Mouse (Mus musculus) liver, embryonic 14.5 days (tissue): Measurements from ENCODE around the gene Lrrc43. TPM values are rescaled to one million over a fixed set of nuclear protein-coding genes. Genes with fewer than 3 reads are reported as not detected.
A peak's percentile ranks its signal among the peaks of the same experiment; 100 is the strongest.

Source experiments
- ATAC-seq: fragments of 200-750 bp; cut with Nextera tagmentation; 2 replicates; pipeline ENCODE4 v1.8.0; 2017; ENCODE audit warnings: moderate number of reproducible peaks, mild to moderate bottlenecking, moderate library complexity; ENCODE audit not compliant: insufficient read depth
- DNase-seq, 3 experiments: peaks; one replicate each; pipeline ENCODE4 v3.0.0-alpha.2; 2012 to 2013; ENCODE audit warnings: low read depth in 3 of 3, low spot score in 3 of 3
- H3K27ac ChIP-seq: fragments of 300-500 bp; sonication (generic); 2 replicates; pipeline ENCODE4 v1.5.1; 2014; ENCODE audit warnings: moderate library complexity, mild to moderate bottlenecking, control low read depth, inconsistent platforms
- H3K27me3 ChIP-seq: fragments of 300-500 bp; sonication (generic); 2 replicates; pipeline ENCODE4 v1.6.1; 2014; ENCODE audit warnings: mild to moderate bottlenecking, low read length, moderate library complexity; ENCODE audit not compliant: control insufficient read depth, insufficient read depth
- H3K36me3 ChIP-seq: fragments of 300-500 bp; sonication (generic); replicated peaks from 2 replicates; pipeline ENCODE4 v1.6.1; 2014; ENCODE audit warnings: low read depth; ENCODE audit not compliant: control insufficient read depth, insufficient read depth
- H3K4me1 ChIP-seq, 2 experiments: fragments of 200-500 bp in 1 of 2; fragments of 300-500 bp in 1 of 2; sonication (generic) in 1 of 2; replicated peaks; 2 replicates each; pipeline ENCODE4 v1.6.1; 2012 to 2014; ENCODE audit warnings: antibody characterized with exemption in 1 of 2, inconsistent platforms in 1 of 2, low read length in 1 of 2; ENCODE audit not compliant: control insufficient read depth in 2 of 2, insufficient read depth in 2 of 2
- H3K4me2 ChIP-seq: fragments of 300-500 bp; sonication (generic); 2 replicates; pipeline ENCODE4 v1.6.1; 2014; ENCODE audit warnings: low read depth, mild to moderate bottlenecking, control low read depth, moderate library complexity
- H3K4me3 ChIP-seq, 2 experiments: fragments of 200-500 bp in 1 of 2; fragments of 300-500 bp in 1 of 2; sonication (generic) in 1 of 2; 2 replicates each; pipeline ENCODE4 v1.5.1; 2012 to 2014; ENCODE audit warnings: low read depth in 2 of 2, low read length in 2 of 2, mild to moderate bottlenecking in 2 of 2, control low read depth in 1 of 2, inconsistent platforms in 1 of 2, moderate library complexity in 1 of 2; ENCODE audit not compliant: insufficient read depth in 1 of 2
- H3K9ac ChIP-seq: fragments of 300-500 bp; sonication (generic); replicated peaks from 2 replicates; pipeline ENCODE4 v1.6.1; 2014; ENCODE audit warnings: mild to moderate bottlenecking, control low read depth, moderate library complexity
- H3K9me3 ChIP-seq: fragments of 300-500 bp; sonication (generic); 2 replicates; pipeline ENCODE4 v1.6.1; 2016; ENCODE audit warnings: low read length, mixed read lengths; ENCODE audit not compliant: control insufficient read depth
- CTCF ChIP-seq: IDR thresholded peaks from 2 replicates; pipeline ENCODE4 v1.5.1; 2016; ENCODE audit warnings: antibody characterized with exemption, low read depth, control low read depth
- EP300 ChIP-seq: IDR thresholded peaks from 2 replicates; pipeline ENCODE4 v1.6.1; 2016; ENCODE audit warnings: antibody characterized with exemption, low read depth
- WGBS: fragments of 180-500 bp; shearing (Covaris S2); extraction: QIAGEN DNeasy Blood & Tissue Kit; methylation state at CpG from one replicate; pipeline ENCODE4 v1.1.7; 2014; ENCODE audit not compliant: insufficient replicate concordance; 5-methylcytosine and 5-hydroxymethylcytosine counted together
- polyA plus RNA-seq, 2 experiments: library from polyadenylated mRNA; depleted of rRNA in 1 of 2; stranded (reverse) in 1 of 2; unstranded in 1 of 2; fragments of >200 nt; fragmentation: Nextera tagmentation in 1 of 2; extraction: Ambion mirVana in 1 of 2; gene quantifications; 2 replicates each; pipeline versions ENCODE4 v1.2.1 to v1.2.3; 2012 to 2014

Lrrc43 gene
- polyA plus RNA-seq, 2 experiments: not detected

DNA sequence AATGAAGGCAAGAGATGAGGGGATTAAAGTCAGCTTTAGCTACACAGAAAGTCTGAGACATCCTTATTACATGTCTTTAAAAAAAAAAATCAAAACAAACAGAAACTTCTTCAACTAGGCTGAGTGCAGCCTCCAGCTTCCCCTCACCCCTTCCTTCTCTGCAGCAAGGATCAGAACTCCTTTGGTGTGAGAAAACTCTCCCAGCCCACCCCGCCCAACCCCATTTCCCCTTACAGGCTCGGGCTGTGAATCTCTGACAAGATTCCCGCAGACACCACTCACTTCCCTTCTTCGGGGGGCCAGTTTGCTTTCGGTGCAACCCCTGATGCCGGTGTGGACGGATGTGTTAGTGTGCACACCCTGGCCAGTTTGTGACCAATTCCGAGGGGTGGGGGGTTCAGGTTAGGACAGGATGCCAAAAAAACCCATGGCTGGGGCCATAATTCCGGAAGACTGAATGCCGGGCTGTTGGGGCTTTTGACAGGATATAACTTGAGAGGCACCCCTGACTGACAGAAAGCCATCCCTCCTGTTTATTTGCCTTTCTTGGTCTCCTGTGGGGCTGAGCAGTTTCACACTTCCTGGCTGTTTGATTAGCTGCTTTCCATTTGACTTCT lies 18.2 kb upstream of the Lrrc43 start:
- Histone ChIP-seq H3K9me3 (no peaks in the 10 kb centered on the region), H3K27me3 (no peaks in the 10 kb centered on the region; the same call in 1 of the 2 replicates), H3K36me3 (no peaks in the 10 kb centered on the region), H3K27ac (no peak overlapping the region), H3K4me1 (no peaks in the 10 kb centered on the region), H3K9ac (no peak overlapping the region), H3K4me2 (peak overlapping the region; percentile 20; the same call in 1 of the 2 replicates), H3K4me3 (peak overlapping the region in 1 of 2 experiments; percentile 17; a peak in 1 of 4 replicates)
- 2% methylated on average over 10 of the region's 10 CpGs for WGBS
- TF ChIP-seq CTCF: no peak
- TF ChIP-seq EP300: no peak
- ATAC-seq: no peak
- DNase-seq: no peak

DNA sequence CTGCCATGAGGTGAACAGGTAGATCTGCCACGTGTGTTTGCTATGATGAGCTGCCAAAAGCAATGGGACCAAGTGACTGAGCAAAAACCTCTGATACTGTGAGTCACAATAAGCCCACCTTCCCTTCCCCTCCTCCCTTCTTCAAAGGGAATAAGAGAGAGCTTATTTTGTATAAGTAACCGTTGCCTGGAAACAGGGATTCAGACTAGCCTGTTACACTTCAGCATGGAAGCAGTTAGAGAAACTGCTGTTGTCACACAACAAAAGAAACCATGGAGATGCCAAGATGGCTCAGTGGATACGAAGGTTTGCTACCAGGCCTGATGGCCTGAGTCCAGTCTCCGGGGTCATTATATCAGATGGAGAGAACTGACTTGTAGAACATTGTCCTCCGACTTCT lies 15.3 kb upstream of the Lrrc43 start:
- no peaks in the 10 kb centered on the region for H3K4me1 ChIP-seq
- no peak overlapping the region for H3K4me2 ChIP-seq
- H3K27me3 ChIP-seq: no peaks in the 10 kb centered on the region; the same call in 1 of the 2 replicates
- no peak overlapping the region for H3K9ac ChIP-seq
- TF ChIP-seq CTCF (no peak), EP300 (no peak)
- no peaks in the 10 kb centered on the region for H3K36me3 ChIP-seq
- ATAC-seq (no peak), DNase-seq (no peak)
- H3K9me3 ChIP-seq: no peaks in the 10 kb centered on the region
- H3K27ac ChIP-seq: no peak overlapping the region
- WGBS: 62% methylated on average over 5 of the region's 5 CpGs
- no peak overlapping the region for H3K4me3 ChIP-seq

DNA sequence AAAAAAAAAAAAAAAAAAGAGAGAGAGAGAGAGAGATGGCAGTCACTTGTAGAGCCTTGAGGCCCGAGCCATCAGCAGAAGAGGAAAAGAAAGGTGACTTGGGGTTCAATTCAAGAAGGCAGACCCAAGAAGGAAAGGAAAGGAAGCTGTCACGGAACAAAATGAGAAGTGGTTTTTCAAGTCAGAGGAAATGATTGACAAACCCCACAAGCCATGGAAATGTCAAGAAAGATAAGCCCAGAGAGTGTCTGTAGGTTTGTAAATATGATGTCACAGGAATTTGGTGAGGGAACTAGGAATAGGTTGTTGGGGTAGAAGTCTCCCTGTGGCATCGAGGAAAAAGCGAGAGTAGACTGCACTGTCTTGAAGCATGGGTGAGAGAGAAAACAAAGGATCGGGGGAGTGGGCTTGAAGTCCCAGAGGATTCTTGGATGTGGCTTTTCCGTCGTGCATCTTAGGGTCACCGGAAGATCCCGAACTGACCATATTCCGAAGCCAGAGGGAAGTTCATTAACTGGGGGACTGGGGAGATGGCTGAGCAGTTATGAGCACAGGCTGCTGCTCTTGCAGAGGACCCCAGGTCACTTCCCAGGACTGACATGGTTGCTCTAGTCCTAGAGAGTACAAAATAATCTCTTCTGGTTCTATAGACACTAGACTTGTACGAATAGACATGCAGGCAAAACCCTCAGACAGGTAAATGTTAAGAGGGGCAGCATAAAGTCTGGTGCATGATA lies 1.3 kb upstream of the Lrrc43 start:
- Histone ChIP-seq H3K27me3 (0 out of 2 replicates have a peak, but pooled peaks cover 3% of the 10 kb centered on the region), H3K4me1 (no peaks in the 10 kb centered on the region), H3K9me3 (no peaks in the 10 kb centered on the region), H3K9ac (no peak overlapping the region), H3K36me3 (no peaks in the 10 kb centered on the region), H3K4me2 (no peak overlapping the region), H3K27ac (no peak overlapping the region), H3K4me3 (no peak overlapping the region)
- ATAC-seq (no peak), DNase-seq (no peak)
- WGBS: 36% methylated on average over 11 of the region's 11 CpGs
- TF ChIP-seq CTCF (no peak), EP300 (no peak)

GRCm38 (mm10) chr5:123489935-123490334 lies 830 bp downstream of the Lrrc43 start:
- DNase-seq: no peak
- no peak overlapping the region for H3K4me2 ChIP-seq
- ATAC-seq: no peak

DNA sequence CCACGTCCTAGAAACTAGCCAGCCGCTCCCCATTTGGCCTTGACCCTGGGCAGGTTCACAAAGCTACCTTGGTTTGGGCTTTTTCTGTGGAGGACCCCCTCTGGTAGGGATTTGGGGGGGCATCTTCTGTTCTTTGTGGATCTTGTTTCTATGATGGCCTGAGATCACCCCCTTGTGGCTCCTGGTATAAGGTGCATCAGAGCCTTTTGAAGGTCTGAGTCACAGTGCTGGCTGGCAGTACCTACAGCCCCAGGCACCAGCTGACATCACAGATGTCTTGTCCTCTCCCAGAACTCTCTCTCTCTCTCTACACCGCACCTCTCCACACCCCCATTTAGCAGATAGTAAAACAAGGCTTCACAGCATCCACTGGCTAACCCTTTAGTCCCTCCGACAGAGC lies 10.6 kb downstream of the Lrrc43 start:
- no peak for DNase-seq
- no peak for ATAC-seq
- WGBS: 33% methylated on average over 4 of the region's 4 CpGs

More at GRCm38 (mm10) chr5:123489935-123490334, 830 bp downstream of the Lrrc43 start:
- Histone ChIP-seq H3K9ac (no peak overlapping the region), H3K27ac (no peak overlapping the region), H3K4me3 (no peak overlapping the region), H3K27me3 (0 out of 2 replicates have a peak, but pooled peaks cover 3% of the 10 kb centered on the region), H3K36me3 (no peaks in the 10 kb centered on the region), H3K4me1 (no peaks in the 10 kb centered on the region), H3K9me3 (no peaks in the 10 kb centered on the region)
- 52% methylated on average over 9 of the region's 9 CpGs for WGBS
- TF ChIP-seq CTCF (no peak), EP300 (no peak)

More for the DNA sequence above, 10.6 kb downstream of the Lrrc43 start:
- Histone ChIP-seq H3K27me3 (no peaks in the 10 kb centered on the region; the same call in none of the 2 replicates), H3K4me2 (no peak overlapping the region), H3K36me3 (no peaks in the 10 kb centered on the region), H3K9me3 (no peaks in the 10 kb centered on the region), H3K9ac (no peak overlapping the region), H3K4me3 (no peak overlapping the region), H3K4me1 (peaks cover 0 to 2% of the 10 kb centered on the region in 2 experiments; a peak in 2 of 4 replicates), H3K27ac (no peak overlapping the region)
- no peak for TF ChIP-seq EP300
- TF ChIP-seq CTCF: peak; percentile 50
